Mouse (Mus musculus): ENCODE data around the gene Tbc1d7. TPM values are rescaled to one million over a fixed set of nuclear protein-coding genes. Genes with fewer than 3 reads are reported as not detected.
A peak's percentile ranks its signal among the peaks of the same experiment; 100 is the strongest.

Gene Tbc1d7
- polyA plus RNA-seq (2014; fragmentation: Nextera tagmentation; extraction: Ambion mirVana) = 49.9 and 53.6 TPM in 2 replicates

DNA sequence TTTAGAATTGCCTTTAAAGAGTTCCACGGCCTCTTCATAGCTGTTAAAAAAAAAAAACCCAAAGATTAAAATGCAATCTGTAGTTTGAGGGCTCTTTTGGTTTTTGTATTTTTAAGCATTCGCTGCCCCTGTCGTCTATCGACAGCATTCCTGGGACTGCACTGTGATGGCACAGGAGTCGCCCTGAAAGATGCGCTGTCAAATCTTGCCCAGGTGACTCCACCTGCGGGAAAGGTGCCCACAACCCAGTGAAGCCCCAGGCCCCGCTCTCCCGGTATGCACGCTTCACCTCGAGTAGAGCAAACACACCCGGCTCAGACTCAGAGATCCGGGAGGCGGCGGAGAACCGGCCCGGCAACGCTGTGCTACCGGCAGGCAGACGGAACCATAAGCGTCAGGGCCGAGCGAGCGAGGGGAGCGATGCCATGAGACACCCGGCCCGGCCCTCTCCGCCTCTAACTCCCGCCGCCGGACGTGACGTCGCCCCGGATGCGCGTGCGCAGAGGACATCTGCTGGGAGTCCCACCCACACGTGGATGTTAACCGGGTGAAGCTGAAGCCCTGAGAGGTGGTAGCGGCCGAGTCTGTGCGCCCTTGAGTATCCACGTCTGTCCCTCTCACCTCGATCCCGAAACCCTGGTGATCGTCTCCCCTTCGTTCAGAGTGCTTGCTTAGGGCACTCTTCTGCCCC is at the start of gene Tbc1d7:
Gene Tbc1d7, minus strand, starts transcription at position 482 of the 691 bp plus-strand sequence.
- ATAC-seq (ENCODE audit: insufficient read depth) (peak; percentile 95), DNase-seq (peak; percentile 99)
- Histone ChIP-seq H3K4me2 (peak within 1 kb of the TSS; percentile 87), H3K27me3 (ENCODE audit: insufficient read depth, low read length) (no peaks in the 10 kb centered on the region), H3K27ac (ENCODE audit: low read depth) (peak within 1 kb of the TSS; percentile 76), H3K4me1 (ENCODE audit: insufficient read depth) (peaks cover 4% of the 10 kb centered on the region; the same call in 1 of the 2 replicates), H3K4me3 (ENCODE audit: low read depth, low read length) (peak within 1 kb of the TSS; percentile 67), H3K9ac (peak within 1 kb of the TSS; percentile 83), H3K9me3 (ENCODE audit: low read depth, low read length) (no peaks in the 10 kb centered on the region), H3K36me3 (ENCODE audit: insufficient read depth) (0 out of 2 replicates have a peak, but pooled peaks cover 8% of the 10 kb centered on the region)
- 0 out of 2 replicates have a peak, but pooled peaks have one; percentile 1 for TF ChIP-seq CTCF (IDR thresholded peaks at IDR 0.05; ENCODE audit: low read depth)
- 2% methylated on average over 48 of the region's 48 CpGs for WGBS

DNA sequence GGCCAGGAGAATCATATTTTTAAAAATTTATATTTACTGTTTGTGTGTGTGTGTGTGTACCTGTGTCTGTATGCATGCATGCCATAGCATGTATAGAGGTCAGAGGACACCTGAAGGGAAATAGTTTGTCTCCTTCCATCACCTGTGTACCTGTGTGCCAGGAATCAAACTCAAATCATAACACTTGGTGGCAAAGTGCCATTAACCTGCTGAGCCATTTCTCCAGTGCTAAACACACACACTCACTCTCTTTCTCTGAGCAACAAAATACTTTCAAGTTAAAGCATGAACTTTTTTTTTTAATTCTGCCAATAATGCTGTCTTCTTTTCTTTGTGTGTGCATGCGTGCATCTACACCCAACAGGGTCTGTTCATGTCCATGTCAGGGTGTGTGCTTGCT is 49.3 kb upstream of the Tbc1d7 start:
- 78% methylated on average over 1 of the region's 1 CpGs for WGBS
- Histone ChIP-seq H3K36me3 (ENCODE audit: insufficient read depth) (no peaks in the 10 kb centered on the region), H3K27me3 (ENCODE audit: insufficient read depth, low read length) (no peaks in the 10 kb centered on the region), H3K4me2 (no peak overlapping the region), H3K9ac (no peak overlapping the region), H3K27ac (ENCODE audit: low read depth) (no peak overlapping the region), H3K4me1 (ENCODE audit: insufficient read depth) (0 out of 2 replicates have a peak, but pooled peaks cover 3% of the 10 kb centered on the region), H3K4me3 (ENCODE audit: low read depth, low read length) (no peak overlapping the region), H3K9me3 (ENCODE audit: low read depth, low read length) (no peaks in the 10 kb centered on the region)
- DNase-seq (no peak), ATAC-seq (ENCODE audit: insufficient read depth) (no peak)
- TF ChIP-seq CTCF (IDR thresholded peaks at IDR 0.05; ENCODE audit: low read depth) = no peak

DNA sequence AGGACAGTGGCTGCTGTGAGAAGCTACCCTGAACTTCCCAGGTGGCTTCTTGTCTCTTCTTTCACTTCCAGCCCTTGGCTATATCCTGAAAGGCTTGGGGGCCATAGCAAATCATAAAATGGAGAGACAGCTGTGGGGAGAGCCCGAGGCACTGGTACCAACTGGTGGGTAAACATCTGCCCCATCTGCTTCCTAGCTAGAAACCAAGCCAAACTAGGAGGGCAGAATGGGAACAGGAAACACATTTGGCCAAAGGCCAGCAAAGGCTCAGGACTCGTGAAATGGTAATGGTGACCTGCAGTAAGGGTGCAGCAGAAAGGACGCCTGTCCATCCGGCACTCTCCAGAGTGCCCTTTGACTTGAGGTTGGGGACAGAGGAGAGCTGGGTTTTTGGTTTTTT is 47.5 kb upstream of the Tbc1d7 start:
- no peaks in the 10 kb centered on the region for H3K36me3 ChIP-seq (ENCODE audit: insufficient read depth)
- no peak for TF ChIP-seq CTCF (IDR thresholded peaks at IDR 0.05; ENCODE audit: low read depth)
- peak; percentile 79 for DNase-seq
- H3K9ac ChIP-seq = no peak overlapping the region
- no peak for ATAC-seq (ENCODE audit: insufficient read depth)
- 0 out of 2 replicates have a peak, but pooled peaks cover 3% of the 10 kb centered on the region for H3K4me1 ChIP-seq (ENCODE audit: insufficient read depth)
- no peaks in the 10 kb centered on the region for H3K9me3 ChIP-seq (ENCODE audit: low read depth, low read length)
- H3K27ac ChIP-seq (ENCODE audit: low read depth) = peak overlapping the region; percentile 31; the same call in 1 of the 2 replicates
- no peaks in the 10 kb centered on the region for H3K27me3 ChIP-seq (ENCODE audit: insufficient read depth, low read length)
- no peak overlapping the region for H3K4me2 ChIP-seq
- no peak overlapping the region for H3K4me3 ChIP-seq (ENCODE audit: low read depth, low read length)
- WGBS = 34% methylated on average over 4 of the region's 4 CpGs

DNA sequence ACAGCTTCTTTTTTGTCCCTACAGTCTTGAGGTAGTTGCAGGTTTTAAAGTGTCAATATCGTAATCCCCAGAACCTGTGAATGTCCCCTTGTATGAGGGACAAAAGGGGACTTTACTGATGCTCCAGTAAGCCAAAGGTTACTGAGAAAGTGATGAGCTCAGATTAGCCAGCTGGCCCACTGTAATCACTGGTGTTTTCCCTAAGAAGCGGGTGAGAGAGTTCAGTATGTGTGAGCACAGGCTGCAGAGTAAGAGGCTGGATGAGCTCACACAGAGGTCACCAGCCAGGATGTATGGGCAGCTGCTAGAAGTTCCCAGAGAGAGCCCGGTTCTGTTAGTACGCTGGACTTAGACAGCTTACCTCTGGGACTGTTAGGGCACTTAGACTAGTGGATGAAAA is 47.0 kb upstream of the Tbc1d7 start:
- no peak overlapping the region for H3K4me2 ChIP-seq
- TF ChIP-seq CTCF (IDR thresholded peaks at IDR 0.05; ENCODE audit: low read depth) = no peak
- peak overlapping the region; percentile 31; the same call in 1 of the 2 replicates for H3K27ac ChIP-seq (ENCODE audit: low read depth)
- H3K27me3 ChIP-seq (ENCODE audit: insufficient read depth, low read length) = no peaks in the 10 kb centered on the region
- no peaks in the 10 kb centered on the region for H3K36me3 ChIP-seq (ENCODE audit: insufficient read depth)
- no peak for DNase-seq
- WGBS = 45% methylated on average over 4 of the region's 4 CpGs
- H3K4me1 ChIP-seq (ENCODE audit: insufficient read depth) = 0 out of 2 replicates have a peak, but pooled peaks cover 3% of the 10 kb centered on the region
- ATAC-seq (ENCODE audit: insufficient read depth) = no peak
- no peaks in the 10 kb centered on the region for H3K9me3 ChIP-seq (ENCODE audit: low read depth, low read length)
- no peak overlapping the region for H3K9ac ChIP-seq
- H3K4me3 ChIP-seq (ENCODE audit: low read depth, low read length) = no peak overlapping the region

DNA sequence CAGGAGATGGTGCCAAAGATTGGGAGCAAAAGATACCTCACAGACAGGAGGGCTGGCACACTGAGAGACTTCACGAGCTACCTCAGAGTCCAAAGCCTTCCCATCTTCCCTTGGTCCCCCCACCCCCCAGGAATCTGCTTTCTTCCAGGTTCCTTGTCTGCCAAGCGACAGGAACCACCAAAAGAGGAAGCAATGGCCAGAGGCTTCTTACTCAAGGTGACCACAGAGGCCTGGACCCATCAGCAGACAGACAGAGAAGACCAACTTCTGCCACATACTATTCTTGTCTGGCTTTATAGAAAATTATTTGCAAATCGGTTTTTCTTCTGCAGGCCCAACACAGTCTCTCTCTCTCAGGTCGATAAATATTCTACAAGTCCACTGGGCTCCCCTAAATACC is 46.4 kb upstream of the Tbc1d7 start:
- H3K9me3 ChIP-seq (ENCODE audit: low read depth, low read length) = no peaks in the 10 kb centered on the region
- H3K4me2 ChIP-seq = no peak overlapping the region
- no peak overlapping the region for H3K9ac ChIP-seq
- no peaks in the 10 kb centered on the region for H3K27me3 ChIP-seq (ENCODE audit: insufficient read depth, low read length)
- H3K4me3 ChIP-seq (ENCODE audit: low read depth, low read length) = no peak overlapping the region
- H3K4me1 ChIP-seq (ENCODE audit: insufficient read depth) = 0 out of 2 replicates have a peak, but pooled peaks cover 3% of the 10 kb centered on the region
- no peaks in the 10 kb centered on the region for H3K36me3 ChIP-seq (ENCODE audit: insufficient read depth)
- no peak for DNase-seq
- no peak for ATAC-seq (ENCODE audit: insufficient read depth)
- no peak for TF ChIP-seq CTCF (IDR thresholded peaks at IDR 0.05; ENCODE audit: low read depth)
- no peak overlapping the region; the same call in 1 of the 2 replicates for H3K27ac ChIP-seq (ENCODE audit: low read depth)
- WGBS = 69% methylated on average over 4 of the region's 4 CpGs

DNA sequence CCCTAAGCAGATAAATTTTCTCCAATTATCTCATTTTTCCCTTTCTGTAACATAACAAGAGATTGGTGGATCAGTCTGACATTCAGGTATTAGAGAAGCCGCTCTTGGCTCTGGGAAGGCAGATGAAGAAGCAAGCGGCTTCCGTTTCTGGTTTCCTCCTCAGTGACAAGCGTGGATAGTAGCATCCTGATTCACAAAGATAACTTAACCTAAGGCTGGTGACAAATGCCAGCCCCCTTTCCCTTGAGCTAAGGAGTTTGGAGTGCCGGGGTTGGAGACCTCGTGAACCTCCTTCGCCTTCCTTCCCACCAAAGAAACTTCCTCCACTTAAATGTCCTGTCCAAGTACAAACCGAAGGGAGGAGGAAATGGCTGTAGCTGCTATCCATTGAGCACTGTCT is 45.8 kb upstream of the Tbc1d7 start:
- Histone ChIP-seq H3K36me3 (ENCODE audit: insufficient read depth) (no peaks in the 10 kb centered on the region), H3K4me3 (ENCODE audit: low read depth, low read length) (no peak overlapping the region), H3K4me1 (ENCODE audit: insufficient read depth) (peaks cover 9% of the 10 kb centered on the region; the same call in 1 of the 2 replicates), H3K9ac (no peak overlapping the region), H3K27me3 (ENCODE audit: insufficient read depth, low read length) (no peaks in the 10 kb centered on the region), H3K4me2 (no peak overlapping the region), H3K9me3 (ENCODE audit: low read depth, low read length) (no peaks in the 10 kb centered on the region), H3K27ac (ENCODE audit: low read depth) (no peak overlapping the region; the same call in 1 of the 2 replicates)
- WGBS = 73% methylated on average over 8 of the region's 8 CpGs
- ATAC-seq (ENCODE audit: insufficient read depth) = no peak
- no peak for TF ChIP-seq CTCF (IDR thresholded peaks at IDR 0.05; ENCODE audit: low read depth)
- no peak for DNase-seq

DNA sequence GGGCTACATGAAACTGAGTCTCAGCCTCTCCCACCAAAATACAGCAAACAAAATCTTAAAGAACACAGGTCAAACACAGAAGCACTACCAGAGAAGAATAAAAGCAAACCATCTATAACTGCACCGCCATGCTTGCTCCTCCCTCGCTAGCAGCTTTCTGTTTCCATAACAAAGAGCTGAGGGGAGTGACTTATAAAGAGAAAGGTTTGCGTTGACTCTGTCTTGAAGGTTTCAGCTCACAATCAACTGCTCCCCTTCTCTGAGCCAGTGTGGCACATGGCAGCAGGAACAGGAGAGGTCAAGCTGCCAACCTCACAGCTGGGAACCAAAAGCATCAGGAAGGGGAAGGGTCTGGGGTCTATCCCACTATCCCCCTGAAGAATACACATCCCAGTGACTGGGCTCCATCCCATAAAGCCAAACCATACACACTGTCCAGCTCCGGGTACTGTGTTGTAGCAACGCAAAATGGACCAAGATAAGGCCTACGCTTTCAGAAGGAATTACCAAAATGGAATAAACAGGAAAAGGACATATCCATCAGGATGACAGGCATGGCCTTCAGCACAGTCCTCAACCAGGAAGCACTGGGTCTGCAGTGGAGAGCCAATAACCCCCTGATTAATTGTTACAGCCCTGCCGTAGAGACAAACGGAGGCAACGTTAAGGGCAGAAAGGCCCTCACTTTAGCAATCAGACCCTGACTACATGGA is 44.8 kb upstream of the Tbc1d7 start:
- TF ChIP-seq CTCF (IDR thresholded peaks at IDR 0.05; ENCODE audit: low read depth) = no peak
- ATAC-seq (ENCODE audit: insufficient read depth) (no peak), DNase-seq (peak; percentile 59)
- Histone ChIP-seq H3K4me3 (ENCODE audit: low read depth, low read length) (no peak overlapping the region), H3K4me2 (no peak overlapping the region), H3K9ac (no peak overlapping the region), H3K4me1 (ENCODE audit: insufficient read depth) (peaks cover 14% of the 10 kb centered on the region; the same call in 1 of the 2 replicates), H3K27me3 (ENCODE audit: insufficient read depth, low read length) (no peaks in the 10 kb centered on the region), H3K27ac (ENCODE audit: low read depth) (peak overlapping the region; percentile 67), H3K36me3 (ENCODE audit: insufficient read depth) (no peaks in the 10 kb centered on the region), H3K9me3 (ENCODE audit: low read depth, low read length) (no peaks in the 10 kb centered on the region)
- 54% methylated on average over 9 of the region's 9 CpGs for WGBS

Measured in lung, embryonic 14.5 days (tissue).